Mouse (Mus musculus): ENCODE results near the gene Fkbp11. TPM values are rescaled to one million over a fixed set of nuclear protein-coding genes. Genes with fewer than 3 reads are reported as not detected.

Gene Fkbp11
- polyA plus RNA-seq (2016; fragmentation: Nextera tagmentation; extraction: Ambion mirVana): 14.3 and 15.1 TPM in 2 replicates

- peak; percentile 82 for ATAC-seq (ENCODE audit: low FRiP score)
- Histone ChIP-seq H3K9me3 (replicated peaks) (no peaks in the 10 kb centered on the region), H3K4me3 (peak within 1 kb of the TSS; percentile 44), H3K4me1 (peaks cover 27% of the 10 kb centered on the region), H3K36me3 (no peaks in the 10 kb centered on the region), H3K27me3 (peaks cover 36% of the 10 kb centered on the region), H3K4me2 (replicated peaks) (peak within 1 kb of the TSS; percentile 86), H3K9ac (peak within 1 kb of the TSS; percentile 48), H3K27ac (no peak within 1 kb of the TSS)
- WGBS: under 1% methylated on average over 39 of the region's 39 CpGs
These were observed at the start of gene Fkbp11 for GRCm38 (mm10) chr15:98727443-98728321. Fkbp11 (minus strand) TSS chr15:98728198.

GRCm38 (mm10) chr15:98777762-98778161 lies 49.8 kb upstream of the Fkbp11 start, which contains the start of gene Wnt10b:
Wnt10b (minus strand) TSS chr15:98778150.
- under 1% methylated on average over 33 of the region's 33 CpGs for WGBS
- Histone ChIP-seq H3K4me2 (replicated peaks) (peak within 1 kb of the TSS; percentile 37), H3K4me3 (peak within 1 kb of the TSS; percentile 22), H3K36me3 (no peaks in the 10 kb centered on the region), H3K9ac (no peak within 1 kb of the TSS), H3K27me3 (peaks cover 100% of the 10 kb centered on the region), H3K27ac (no peak within 1 kb of the TSS), H3K9me3 (replicated peaks) (no peaks in the 10 kb centered on the region), H3K4me1 (peaks cover 40% of the 10 kb centered on the region)
- ATAC-seq (ENCODE audit: low FRiP score): no peak

GRCm38 (mm10) chr15:98777005-98777616 lies 49.1 kb upstream of the Fkbp11 start:
- Histone ChIP-seq H3K4me2 (replicated peaks) (0 out of 2 replicates have a peak overlapping the region, but pooled peaks have one; percentile 46), H3K27ac (no peak overlapping the region), H3K36me3 (no peaks in the 10 kb centered on the region), H3K4me1 (peaks cover 46% of the 10 kb centered on the region), H3K4me3 (peak overlapping the region; percentile 19), H3K9me3 (replicated peaks) (no peaks in the 10 kb centered on the region), H3K9ac (0 out of 2 replicates have a peak overlapping the region, but pooled peaks have one; percentile 10), H3K27me3 (peaks cover 100% of the 10 kb centered on the region)
- WGBS: under 1% methylated on average over 19 of the region's 19 CpGs
- 0 out of 2 replicates have a peak, but pooled peaks have one; percentile 17 for ATAC-seq (ENCODE audit: low FRiP score)

- peaks cover 100% of the 10 kb centered on the region for H3K27me3 ChIP-seq
- peaks cover 46% of the 10 kb centered on the region for H3K4me1 ChIP-seq
- H3K4me3 ChIP-seq: peak overlapping the region; percentile 19
- no peaks in the 10 kb centered on the region for H3K36me3 ChIP-seq
- H3K9me3 ChIP-seq (replicated peaks): no peaks in the 10 kb centered on the region
- H3K9ac ChIP-seq: 0 out of 2 replicates have a peak overlapping the region, but pooled peaks have one; percentile 10
- WGBS: 1% methylated on average over 62 of the region's 62 CpGs
- no peak overlapping the region for H3K27ac ChIP-seq
- H3K4me2 ChIP-seq (replicated peaks): peak overlapping the region; percentile 46
- ATAC-seq (ENCODE audit: low FRiP score): peak; percentile 56
These were observed 48.4 kb upstream of the Fkbp11 start for GRCm38 (mm10) chr15:98776280-98777004.

- Histone ChIP-seq H3K27me3 (peaks cover 100% of the 10 kb centered on the region), H3K4me3 (no peak overlapping the region)
- WGBS: 3% methylated on average over 5 of the region's 5 CpGs
These were observed 47.5 kb upstream of the Fkbp11 start for GRCm38 (mm10) chr15:98775533-98775932.

DNA sequence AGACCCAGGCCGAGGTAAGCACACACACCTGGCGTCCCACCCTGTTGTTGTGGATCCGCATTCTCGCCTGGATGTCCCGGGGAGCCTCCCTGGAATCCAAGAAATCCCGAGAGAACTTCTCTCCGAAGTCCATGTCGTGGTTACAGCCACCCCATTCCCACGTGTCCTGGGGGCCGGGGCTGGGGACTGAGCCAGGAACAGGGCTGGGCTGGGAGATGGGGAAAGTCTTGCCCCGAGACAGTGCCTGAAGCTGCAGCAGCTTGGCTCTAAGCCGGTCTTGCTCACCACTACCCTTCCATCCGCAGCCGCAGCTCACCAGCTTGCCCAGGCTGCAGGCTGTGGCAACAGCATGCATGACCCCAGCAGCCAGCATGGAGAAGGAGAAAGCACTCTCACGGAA lies 46.1 kb upstream of the Fkbp11 start:
- H3K27me3 ChIP-seq: peaks cover 97% of the 10 kb centered on the region
- no peak overlapping the region for H3K4me2 ChIP-seq (replicated peaks)
- H3K4me3 ChIP-seq: no peak overlapping the region
- no peak for ATAC-seq (ENCODE audit: low FRiP score)
- peaks cover 41% of the 10 kb centered on the region for H3K4me1 ChIP-seq
- H3K9ac ChIP-seq: no peak overlapping the region
- H3K27ac ChIP-seq: no peak overlapping the region
- no peaks in the 10 kb centered on the region for H3K9me3 ChIP-seq (replicated peaks)
- no peaks in the 10 kb centered on the region for H3K36me3 ChIP-seq
- WGBS: 6% methylated on average over 15 of the region's 15 CpGs

More at GRCm38 (mm10) chr15:98775533-98775932, 47.5 kb upstream of the Fkbp11 start:
- H3K27ac ChIP-seq: no peak overlapping the region
- no peaks in the 10 kb centered on the region for H3K36me3 ChIP-seq
- peaks cover 45% of the 10 kb centered on the region for H3K4me1 ChIP-seq
- no peak overlapping the region for H3K9ac ChIP-seq
- no peak overlapping the region for H3K4me2 ChIP-seq (replicated peaks)
- ATAC-seq (ENCODE audit: low FRiP score): no peak
- H3K9me3 ChIP-seq (replicated peaks): no peaks in the 10 kb centered on the region

DNA sequence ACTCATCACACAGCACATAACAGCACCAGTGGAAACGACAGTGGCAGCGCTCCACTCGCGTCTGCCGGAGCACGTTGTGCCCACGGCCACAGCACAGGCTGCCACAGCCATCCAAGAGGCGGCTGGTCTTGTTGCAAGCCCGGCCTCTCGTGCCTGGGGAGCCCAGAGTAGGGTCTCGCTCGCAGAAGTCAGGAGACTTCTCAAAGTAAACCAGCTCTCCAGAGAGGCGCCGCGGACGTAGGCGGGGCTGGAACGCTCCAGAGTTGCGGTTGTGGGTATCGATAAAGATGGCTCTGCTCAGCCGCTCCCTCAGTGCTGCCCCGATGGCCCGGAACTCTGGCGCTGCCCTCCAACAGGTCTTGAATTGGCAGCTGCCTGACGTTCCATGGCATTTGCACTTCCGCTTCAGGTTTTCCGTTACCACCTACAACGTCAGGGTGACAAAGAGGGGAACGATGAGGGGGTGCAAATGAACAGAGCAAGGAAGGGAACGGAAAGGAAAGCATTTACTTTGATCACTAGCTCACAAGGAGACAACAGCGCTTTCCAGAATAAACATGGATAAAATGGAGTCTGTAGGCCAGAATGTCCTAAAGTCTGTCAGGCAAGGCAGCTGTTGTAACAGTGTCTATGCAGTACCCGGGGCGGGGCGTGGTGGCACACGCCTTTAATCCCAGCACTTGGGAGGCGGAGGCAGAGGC lies 44.7 kb upstream of the Fkbp11 start:
- H3K36me3 ChIP-seq: no peaks in the 10 kb centered on the region
- H3K27ac ChIP-seq: no peak overlapping the region
- peaks cover 32% of the 10 kb centered on the region for H3K4me1 ChIP-seq
- 2% methylated on average over 36 of the region's 36 CpGs for WGBS
- peak overlapping the region; percentile 42 for H3K4me2 ChIP-seq (replicated peaks)
- H3K9ac ChIP-seq: no peak overlapping the region; the same call in 1 of the 2 replicates
- peaks cover 97% of the 10 kb centered on the region for H3K27me3 ChIP-seq
- peak overlapping the region; percentile 17 for H3K4me3 ChIP-seq
- no peaks in the 10 kb centered on the region for H3K9me3 ChIP-seq (replicated peaks)
- ATAC-seq (ENCODE audit: low FRiP score): no peak

- Histone ChIP-seq H3K27me3 (peaks cover 91% of the 10 kb centered on the region), H3K4me1 (peaks cover 24% of the 10 kb centered on the region), H3K4me2 (replicated peaks) (peak overlapping the region; percentile 42), H3K4me3 (peak overlapping the region; percentile 17; the same call in 1 of the 2 replicates), H3K9ac (no peak overlapping the region), H3K9me3 (replicated peaks) (no peaks in the 10 kb centered on the region), H3K36me3 (no peaks in the 10 kb centered on the region), H3K27ac (no peak overlapping the region)
- WGBS: 7% methylated on average over 12 of the region's 12 CpGs
- no peak for ATAC-seq (ENCODE audit: low FRiP score)
These were observed 43.9 kb upstream of the Fkbp11 start for GRCm38 (mm10) chr15:98771813-98772425.

GRCm38 (mm10) chr15:98768259-98768658 lies 40.3 kb upstream of the Fkbp11 start:
- 17% methylated on average over 5 of the region's 5 CpGs for WGBS
- Histone ChIP-seq H3K4me2 (replicated peaks) (no peak overlapping the region), H3K9me3 (replicated peaks) (no peaks in the 10 kb centered on the region), H3K27me3 (peaks cover 82% of the 10 kb centered on the region), H3K4me1 (peaks cover 14% of the 10 kb centered on the region), H3K4me3 (no peak overlapping the region), H3K9ac (no peak overlapping the region), H3K27ac (no peak overlapping the region), H3K36me3 (no peaks in the 10 kb centered on the region)
- ATAC-seq (ENCODE audit: low FRiP score): no peak

DNA sequence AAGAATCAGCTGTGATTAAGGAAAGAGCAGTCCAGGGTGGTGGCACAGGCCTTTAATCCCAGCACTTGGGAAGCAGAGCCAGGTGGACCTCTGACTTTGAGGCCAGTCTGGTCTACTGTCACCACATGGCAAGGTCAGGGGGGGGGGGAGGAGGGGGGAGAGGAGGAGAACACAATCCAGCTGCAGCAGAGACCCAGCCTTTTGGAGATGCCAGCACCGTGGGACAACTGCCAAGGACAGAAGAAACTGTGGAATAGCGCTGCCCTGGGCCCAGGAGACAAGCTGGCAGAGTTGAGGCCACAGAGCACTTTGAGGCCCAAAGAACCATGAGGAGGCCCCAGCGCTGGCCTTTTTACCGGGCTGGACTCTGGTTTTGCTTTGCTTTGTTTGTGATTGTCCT lies 37.9 kb upstream of the Fkbp11 start:
- no peak for ATAC-seq (ENCODE audit: low FRiP score)
- 69% methylated on average over 4 of the region's 4 CpGs for WGBS
- H3K27me3 ChIP-seq: peaks cover 59% of the 10 kb centered on the region

More for the DNA sequence above, 37.9 kb upstream of the Fkbp11 start:
- Histone ChIP-seq H3K4me3 (no peak overlapping the region), H3K36me3 (no peaks in the 10 kb centered on the region), H3K9ac (no peak overlapping the region), H3K27ac (no peak overlapping the region), H3K9me3 (replicated peaks) (no peaks in the 10 kb centered on the region), H3K4me1 (peaks cover 16% of the 10 kb centered on the region), H3K4me2 (replicated peaks) (no peak overlapping the region)

All from hindbrain, embryonic 12.5 days (tissue).